8 mouse cellular contexts compared by ENCODE assay signal in genomic region chr13:63562141-63562971, GRCm38 (mm10). TPM values are rescaled to one million over a fixed set of nuclear protein-coding genes. Genes with fewer than 3 reads are reported as not detected.
A peak's percentile ranks its signal among the peaks of the same experiment; 100 is the strongest.
DNase-seq lines count a peak whose midpoint lies in the region; ATAC-seq lines count a peak whose summit lies in the region.

No protein-coding gene starts in this region.

- 1% methylated on average over 7 of the region's 7 CpGs for WGBS in lung, embryonic 16.5 days
- 3% methylated on average over 7 of the region's 7 CpGs for WGBS in embryonic facial prominence, embryonic 13.5 days
- 1% methylated on average over 7 of the region's 7 CpGs for WGBS in intestine, embryonic 16.5 days
- WGBS in midbrain, embryonic 10.5 days, result 2% methylated on average over 7 of the region's 7 CpGs

- no peak for ATAC-seq in lung, embryonic 16.5 days (ENCODE audit: low read depth)
- no peak for ATAC-seq in embryonic facial prominence, embryonic 13.5 days (ENCODE audit: insufficient number of reproducible peaks, insufficient read depth, low FRiP score, low TSS enrichment, low read depth)
- ATAC-seq in intestine, embryonic 16.5 days, result no peak

- H3K9ac ChIP-seq in lung, embryonic 16.5 days (ENCODE audit: low read length), result peak overlapping the region; percentile 98
- peak overlapping the region; percentile 99 for H3K9ac ChIP-seq in embryonic facial prominence, embryonic 13.5 days
- H3K9ac ChIP-seq in intestine, embryonic 16.5 days (ENCODE audit: low read depth, low read length), result peak overlapping the region; percentile 88

- peak overlapping the region; percentile 85 for H3K4me2 ChIP-seq in lung, embryonic 16.5 days (ENCODE audit: low read depth, low read length)
- peak overlapping the region; percentile 96 for H3K4me2 ChIP-seq in embryonic facial prominence, embryonic 13.5 days
- H3K4me2 ChIP-seq in intestine, embryonic 16.5 days (ENCODE audit: low read depth, low read length), result peak overlapping the region; percentile 81

- H3K4me1 ChIP-seq in lung, embryonic 16.5 days (replicated peaks; ENCODE audit: control insufficient read depth, insufficient read depth, low read length), result peaks cover 49% of the 10 kb centered on the region
- peaks cover 51% of the 10 kb centered on the region for H3K4me1 ChIP-seq in embryonic facial prominence, embryonic 13.5 days
- H3K4me1 ChIP-seq in intestine, embryonic 16.5 days (ENCODE audit: control insufficient read depth, insufficient read depth, low read length), result peaks cover 24% of the 10 kb centered on the region
- peaks cover 69% of the 10 kb centered on the region for H3K4me1 ChIP-seq in midbrain, embryonic 10.5 days

- H3K27ac ChIP-seq in lung, embryonic 16.5 days (ENCODE audit: low read length), result peak overlapping the region; percentile 99
- peak overlapping the region; percentile 100 for H3K27ac ChIP-seq in embryonic facial prominence, embryonic 13.5 days
- peak overlapping the region; percentile 99 for H3K27ac ChIP-seq in intestine, embryonic 16.5 days (ENCODE audit: low read length)
- H3K27ac ChIP-seq in midbrain, embryonic 10.5 days (replicated peaks), result peak overlapping the region; percentile 99

- H3K36me3 ChIP-seq in lung, embryonic 16.5 days (ENCODE audit: control insufficient read depth, insufficient read depth, low read length), result peaks cover 11% of the 10 kb centered on the region; the same call in 1 of the 2 replicates
- H3K36me3 ChIP-seq in embryonic facial prominence, embryonic 13.5 days, result peaks cover 8% of the 10 kb centered on the region; the same call in 1 of the 2 replicates
- no peaks in the 10 kb centered on the region for H3K36me3 ChIP-seq in intestine, embryonic 16.5 days (ENCODE audit: control insufficient read depth, insufficient read depth, low read length)
- peaks cover 50% of the 10 kb centered on the region for H3K36me3 ChIP-seq in midbrain, embryonic 10.5 days

- no peaks in the 10 kb centered on the region for H3K9me3 ChIP-seq in lung, embryonic 16.5 days (ENCODE audit: control insufficient read depth, low read length)
- no peaks in the 10 kb centered on the region for H3K9me3 ChIP-seq in embryonic facial prominence, embryonic 13.5 days
- H3K9me3 ChIP-seq in intestine, embryonic 16.5 days (ENCODE audit: control insufficient read depth, low read length), result no peaks in the 10 kb centered on the region
- H3K9me3 ChIP-seq in midbrain, embryonic 10.5 days (replicated peaks), result no peaks in the 10 kb centered on the region

- peak overlapping the region; percentile 70 for H3K4me3 ChIP-seq in lung, embryonic 16.5 days (ENCODE audit: low read length)
- peak overlapping the region; percentile 94 for H3K4me3 ChIP-seq in embryonic facial prominence, embryonic 13.5 days
- H3K4me3 ChIP-seq in intestine, embryonic 16.5 days (ENCODE audit: low read length), result peak overlapping the region; percentile 63
- peak overlapping the region; percentile 100 for H3K4me3 ChIP-seq in midbrain, embryonic 10.5 days

- no peak for DNase-seq in lung, postnatal 10 days
- DNase-seq in midbrain, embryonic 10.5 days (ENCODE audit: low spot score), result no peak
- DNase-seq in B cell, adult 2 months, result no peak
- DNase-seq in right cerebral cortex, postnatal 25 days, result no peak
- DNase-seq in adrenal gland, adult 18-20 months (ENCODE audit: low spot score in 2 of 2), result no peak

- H3K27me3 ChIP-seq in lung, embryonic 16.5 days (ENCODE audit: control insufficient read depth, insufficient read depth, low read depth, low read length), result no peaks in the 10 kb centered on the region
- no peaks in the 10 kb centered on the region for H3K27me3 ChIP-seq in embryonic facial prominence, embryonic 13.5 days
- H3K27me3 ChIP-seq in intestine, embryonic 16.5 days (replicated peaks; ENCODE audit: control insufficient read depth, insufficient read depth, low read length), result no peaks in the 10 kb centered on the region
- H3K27me3 ChIP-seq in midbrain, embryonic 10.5 days (ENCODE audit: low read depth, poor library complexity, severe bottlenecking), result no peaks in the 10 kb centered on the region

RNA-seq across cellular contexts. Expression of gene Ptch1, which starts 11.0 kb away (rescaled TPM):
- polyA plus RNA-seq in lung, embryonic 16.5 days (2015; fragmentation: Nextera tagmentation; extraction: Ambion mirVana), result 33.4 and 34.2 TPM in 2 replicates
- 30.6 and 30.8 TPM in 2 replicates for polyA plus RNA-seq in embryonic facial prominence, embryonic 13.5 days (2015; fragmentation: Nextera tagmentation; extraction: Ambion mirVana)
- 24.5 and 25.5 TPM in 2 replicates for polyA plus RNA-seq in intestine, embryonic 16.5 days (2015; fragmentation: Nextera tagmentation; extraction: Ambion mirVana)
- polyA plus RNA-seq in midbrain, embryonic 10.5 days (2016; fragmentation: Nextera tagmentation; extraction: Ambion mirVana), result 30.9 and 31.6 TPM in 2 replicates
- 10 to 100 TPM; 29.5 to 40.7 TPM for total RNA-seq in adrenal gland, adult 18-20 months (2021)
